Mouse (Mus musculus): ENCODE results near the gene Cd79a.

GRCm38 (mm10) chr7:24903444-24903825 is 6.3 kb downstream of the Cd79a start:
- TF ChIP-seq GATA1 (IDR thresholded peaks at IDR 0.05; ENCODE audit: borderline replicate concordance, low read length): no peak
- no peak for TF ChIP-seq FLI1 (IDR thresholded peaks at IDR 0.05; ENCODE audit: low read length)

Data from megakaryocyte, embryonic 14.5 days (primary cell).